Mouse (Mus musculus) heart, embryonic 15.5 days (tissue): ENCODE results near the gene Ntrk2. TPM values are rescaled to one million over a fixed set of nuclear protein-coding genes. Genes with fewer than 3 reads are reported as not detected.

ENCODE experiments used
- ATAC-seq: fragments of 200-750 bp; cut with Nextera tagmentation; replicated peaks from 2 replicates; pipeline ENCODE4 v1.8.0; 2017; ENCODE audit warnings: low read depth, moderate TSS enrichment; ENCODE audit not compliant: insufficient number of reproducible peaks, insufficient read depth, low FRiP score
- H3K27ac ChIP-seq: fragments of 300-500 bp; sonication (generic); 2 replicates; pipeline ENCODE4 v1.5.1; 2015; ENCODE audit warnings: mild to moderate bottlenecking, inconsistent platforms
- H3K27me3 ChIP-seq: fragments of 300-500 bp; sonication (generic); 2 replicates; pipeline ENCODE4 v1.6.1; 2015; ENCODE audit warnings: inconsistent platforms
- H3K36me3 ChIP-seq: fragments of 300-500 bp; sonication (generic); 2 replicates; pipeline ENCODE4 v1.6.1; 2015; ENCODE audit warnings: mild to moderate bottlenecking, inconsistent platforms
- H3K4me1 ChIP-seq: fragments of 300-500 bp; sonication (generic); replicated peaks from 2 replicates; pipeline ENCODE4 v1.6.1; 2015; ENCODE audit warnings: inconsistent platforms
- H3K4me2 ChIP-seq: fragments of 300-500 bp; sonication (generic); 2 replicates; pipeline ENCODE4 v1.6.1; 2015; ENCODE audit warnings: inconsistent platforms, mild to moderate bottlenecking, moderate library complexity
- H3K4me3 ChIP-seq: fragments of 300-500 bp; sonication (generic); 2 replicates; pipeline ENCODE4 v1.5.1; 2015; ENCODE audit warnings: mild to moderate bottlenecking, inconsistent platforms
- H3K9ac ChIP-seq: fragments of 300-500 bp; sonication (generic); 2 replicates; pipeline ENCODE4 v1.6.1; 2015; ENCODE audit warnings: mild to moderate bottlenecking, inconsistent platforms
- H3K9me3 ChIP-seq: fragments of 300-500 bp; sonication (generic); replicated peaks from 2 replicates; pipeline ENCODE4 v1.6.1; 2016; ENCODE audit warnings: inconsistent platforms
- WGBS: fragments of 180-500 bp; shearing (Covaris S2); methylation state at CpG from one replicate; pipeline ENCODE4 v1.1.7; 2015; ENCODE audit warnings: mixed read lengths; 5-methylcytosine and 5-hydroxymethylcytosine counted together
- polyA plus RNA-seq: library from polyadenylated mRNA; unstranded; fragments of >200 nt; fragmentation: Nextera tagmentation; extraction: Ambion mirVana; gene quantifications from 2 replicates; pipeline ENCODE4 v1.2.1, GENCODE M21; 2015

Gene Ntrk2
- polyA plus RNA-seq, 1 experiment from 2014 or later: 4.8 TPM

GRCm38 (mm10) chr13:58904742-58905735 is 98.7 kb downstream of the Ntrk2 start:
- Histone ChIP-seq H3K4me3 (no peak overlapping the region), H3K9ac (no peak overlapping the region), H3K27ac (no peak overlapping the region), H3K36me3 (no peaks in the 10 kb centered on the region), H3K9me3 (no peaks in the 10 kb centered on the region), H3K4me2 (no peak overlapping the region), H3K27me3 (no peaks in the 10 kb centered on the region), H3K4me1 (no peaks in the 10 kb centered on the region)
- no peak for ATAC-seq
- WGBS: 58% methylated on average over 13 of the region's 13 CpGs

GRCm38 (mm10) chr13:58911936-58912335 is 105.6 kb downstream of the Ntrk2 start:
- 83% methylated on average over 2 of the region's 2 CpGs for WGBS
- H3K4me1 ChIP-seq: peaks cover 7% of the 10 kb centered on the region; the same call in 1 of the 2 replicates
- no peaks in the 10 kb centered on the region for H3K27me3 ChIP-seq
- H3K9me3 ChIP-seq: no peaks in the 10 kb centered on the region
- H3K36me3 ChIP-seq: no peaks in the 10 kb centered on the region
- H3K4me2 ChIP-seq: no peak overlapping the region
- no peak overlapping the region for H3K9ac ChIP-seq
- H3K27ac ChIP-seq: no peak overlapping the region
- no peak for ATAC-seq
- no peak overlapping the region for H3K4me3 ChIP-seq

- Histone ChIP-seq H3K27ac (no peak overlapping the region), H3K27me3 (no peaks in the 10 kb centered on the region), H3K4me2 (no peak overlapping the region), H3K9me3 (no peaks in the 10 kb centered on the region), H3K4me3 (no peak overlapping the region), H3K36me3 (no peaks in the 10 kb centered on the region), H3K9ac (no peak overlapping the region), H3K4me1 (peaks cover 7% of the 10 kb centered on the region; the same call in 1 of the 2 replicates)
- ATAC-seq: peak; percentile 43; the same call in 1 of the 2 replicates
Observed at GRCm38 (mm10) chr13:58912559-58912958, 106.2 kb downstream of the Ntrk2 start.

- H3K36me3 ChIP-seq: no peaks in the 10 kb centered on the region
- no peak overlapping the region for H3K27ac ChIP-seq
- H3K27me3 ChIP-seq: no peaks in the 10 kb centered on the region
- no peaks in the 10 kb centered on the region for H3K9me3 ChIP-seq
- 53% methylated on average over 6 of the region's 6 CpGs for WGBS
- H3K4me3 ChIP-seq: no peak overlapping the region
- peaks cover 7% of the 10 kb centered on the region; the same call in 1 of the 2 replicates for H3K4me1 ChIP-seq
- H3K4me2 ChIP-seq: no peak overlapping the region
- no peak overlapping the region for H3K9ac ChIP-seq
- ATAC-seq: no peak
Observed at GRCm38 (mm10) chr13:58914061-58914814, 107.9 kb downstream of the Ntrk2 start.

- Histone ChIP-seq H3K27me3 (no peaks in the 10 kb centered on the region), H3K4me2 (no peak overlapping the region), H3K9ac (no peak overlapping the region), H3K9me3 (no peaks in the 10 kb centered on the region), H3K36me3 (no peaks in the 10 kb centered on the region), H3K4me1 (peaks cover 7% of the 10 kb centered on the region; the same call in 1 of the 2 replicates), H3K27ac (no peak overlapping the region), H3K4me3 (no peak overlapping the region)
- ATAC-seq: no peak
- WGBS: 98% methylated on average over 2 of the region's 2 CpGs
Observed at GRCm38 (mm10) chr13:58916348-58916747, 110.0 kb downstream of the Ntrk2 start.

- no peak overlapping the region for H3K27ac ChIP-seq
- H3K4me2 ChIP-seq: no peak overlapping the region
- ATAC-seq: no peak
- no peaks in the 10 kb centered on the region for H3K9me3 ChIP-seq
- WGBS: 89% methylated on average over 7 of the region's 7 CpGs
- no peaks in the 10 kb centered on the region for H3K27me3 ChIP-seq
- H3K4me3 ChIP-seq: no peak overlapping the region
- no peaks in the 10 kb centered on the region for H3K36me3 ChIP-seq
- H3K9ac ChIP-seq: no peak overlapping the region
- no peaks in the 10 kb centered on the region for H3K4me1 ChIP-seq
Observed at GRCm38 (mm10) chr13:58920241-58920640, 113.9 kb downstream of the Ntrk2 start.

GRCm38 (mm10) chr13:58921255-58921654 is 114.9 kb downstream of the Ntrk2 start:
- no peaks in the 10 kb centered on the region for H3K4me1 ChIP-seq
- H3K9ac ChIP-seq: no peak overlapping the region
- ATAC-seq: no peak
- H3K27ac ChIP-seq: no peak overlapping the region
- H3K4me2 ChIP-seq: no peak overlapping the region
- H3K36me3 ChIP-seq: no peaks in the 10 kb centered on the region
- H3K9me3 ChIP-seq: no peaks in the 10 kb centered on the region
- no peak overlapping the region for H3K4me3 ChIP-seq
- WGBS: 81% methylated on average over 3 of the region's 3 CpGs
- H3K27me3 ChIP-seq: no peaks in the 10 kb centered on the region

GRCm38 (mm10) chr13:58921705-58922104 is 115.3 kb downstream of the Ntrk2 start:
- H3K27me3 ChIP-seq: no peaks in the 10 kb centered on the region
- ATAC-seq: no peak
- H3K4me1 ChIP-seq: no peaks in the 10 kb centered on the region
- H3K27ac ChIP-seq: no peak overlapping the region
- H3K9me3 ChIP-seq: no peaks in the 10 kb centered on the region
- H3K36me3 ChIP-seq: no peaks in the 10 kb centered on the region
- H3K4me3 ChIP-seq: no peak overlapping the region
- WGBS: 80% methylated on average over 10 of the region's 10 CpGs
- no peak overlapping the region for H3K4me2 ChIP-seq
- H3K9ac ChIP-seq: no peak overlapping the region

GRCm38 (mm10) chr13:58922174-58922573 is 115.8 kb downstream of the Ntrk2 start:
- no peaks in the 10 kb centered on the region for H3K4me1 ChIP-seq
- H3K4me2 ChIP-seq: no peak overlapping the region
- no peak overlapping the region for H3K27ac ChIP-seq
- no peak overlapping the region for H3K4me3 ChIP-seq
- H3K36me3 ChIP-seq: no peaks in the 10 kb centered on the region
- no peak for ATAC-seq
- WGBS: 79% methylated on average over 15 of the region's 15 CpGs
- H3K9me3 ChIP-seq: no peaks in the 10 kb centered on the region
- H3K27me3 ChIP-seq: no peaks in the 10 kb centered on the region
- H3K9ac ChIP-seq: no peak overlapping the region

GRCm38 (mm10) chr13:58923496-58923895 is 117.1 kb downstream of the Ntrk2 start:
- no peak overlapping the region for H3K9ac ChIP-seq
- 70% methylated on average over 7 of the region's 7 CpGs for WGBS
- no peak overlapping the region for H3K27ac ChIP-seq
- no peak overlapping the region for H3K4me3 ChIP-seq
- ATAC-seq: no peak
- no peaks in the 10 kb centered on the region for H3K27me3 ChIP-seq
- no peaks in the 10 kb centered on the region for H3K36me3 ChIP-seq
- H3K9me3 ChIP-seq: no peaks in the 10 kb centered on the region
- no peak overlapping the region for H3K4me2 ChIP-seq
- no peaks in the 10 kb centered on the region for H3K4me1 ChIP-seq

- H3K9me3 ChIP-seq: no peaks in the 10 kb centered on the region
- no peaks in the 10 kb centered on the region for H3K4me1 ChIP-seq
- WGBS: 75% methylated on average over 3 of the region's 3 CpGs
- ATAC-seq: no peak
- no peaks in the 10 kb centered on the region for H3K27me3 ChIP-seq
- H3K36me3 ChIP-seq: no peaks in the 10 kb centered on the region
- no peak overlapping the region for H3K4me3 ChIP-seq
- no peak overlapping the region for H3K9ac ChIP-seq
- no peak overlapping the region for H3K4me2 ChIP-seq
- H3K27ac ChIP-seq: no peak overlapping the region
Observed at GRCm38 (mm10) chr13:58924486-58924885, 118.1 kb downstream of the Ntrk2 start.
